Mouse (Mus musculus) liver, embryonic 14.5 days (tissue): ENCODE data around the gene Syne4. TPM values are rescaled to one million over a fixed set of nuclear protein-coding genes. Genes with fewer than 3 reads are reported as not detected.

Source experiments
- ATAC-seq: fragments of 200-750 bp; cut with Nextera tagmentation; 2 replicates; pipeline ENCODE4 v1.8.0; 2017; ENCODE audit warnings: moderate number of reproducible peaks, mild to moderate bottlenecking, moderate library complexity; ENCODE audit not compliant: insufficient read depth
- DNase-seq, 3 experiments: peaks; one replicate each; pipeline ENCODE4 v3.0.0-alpha.2; 2012 to 2013; ENCODE audit warnings: low read depth in 3 of 3, low spot score in 3 of 3
- H3K27ac ChIP-seq: fragments of 300-500 bp; sonication (generic); 2 replicates; pipeline ENCODE4 v1.5.1; 2014; ENCODE audit warnings: moderate library complexity, mild to moderate bottlenecking, control low read depth, inconsistent platforms
- H3K27me3 ChIP-seq: fragments of 300-500 bp; sonication (generic); 2 replicates; pipeline ENCODE4 v1.6.1; 2014; ENCODE audit warnings: mild to moderate bottlenecking, low read length, moderate library complexity; ENCODE audit not compliant: control insufficient read depth, insufficient read depth
- H3K36me3 ChIP-seq: fragments of 300-500 bp; sonication (generic); replicated peaks from 2 replicates; pipeline ENCODE4 v1.6.1; 2014; ENCODE audit warnings: low read depth; ENCODE audit not compliant: control insufficient read depth, insufficient read depth
- H3K4me1 ChIP-seq, 2 experiments: fragments of 200-500 bp in 1 of 2; fragments of 300-500 bp in 1 of 2; sonication (generic) in 1 of 2; replicated peaks; 2 replicates each; pipeline ENCODE4 v1.6.1; 2012 to 2014; ENCODE audit warnings: antibody characterized with exemption in 1 of 2, inconsistent platforms in 1 of 2, low read length in 1 of 2; ENCODE audit not compliant: control insufficient read depth in 2 of 2, insufficient read depth in 2 of 2
- H3K4me2 ChIP-seq: fragments of 300-500 bp; sonication (generic); 2 replicates; pipeline ENCODE4 v1.6.1; 2014; ENCODE audit warnings: low read depth, mild to moderate bottlenecking, control low read depth, moderate library complexity
- H3K4me3 ChIP-seq, 2 experiments: fragments of 200-500 bp in 1 of 2; fragments of 300-500 bp in 1 of 2; sonication (generic) in 1 of 2; 2 replicates each; pipeline ENCODE4 v1.5.1; 2012 to 2014; ENCODE audit warnings: low read depth in 2 of 2, low read length in 2 of 2, mild to moderate bottlenecking in 2 of 2, control low read depth in 1 of 2, inconsistent platforms in 1 of 2, moderate library complexity in 1 of 2; ENCODE audit not compliant: insufficient read depth in 1 of 2
- H3K9ac ChIP-seq: fragments of 300-500 bp; sonication (generic); replicated peaks from 2 replicates; pipeline ENCODE4 v1.6.1; 2014; ENCODE audit warnings: mild to moderate bottlenecking, control low read depth, moderate library complexity
- H3K9me3 ChIP-seq: fragments of 300-500 bp; sonication (generic); 2 replicates; pipeline ENCODE4 v1.6.1; 2016; ENCODE audit warnings: low read length, mixed read lengths; ENCODE audit not compliant: control insufficient read depth
- CTCF ChIP-seq: IDR thresholded peaks from 2 replicates; pipeline ENCODE4 v1.5.1; 2016; ENCODE audit warnings: antibody characterized with exemption, low read depth, control low read depth
- EP300 ChIP-seq: IDR thresholded peaks from 2 replicates; pipeline ENCODE4 v1.6.1; 2016; ENCODE audit warnings: antibody characterized with exemption, low read depth
- WGBS: fragments of 180-500 bp; shearing (Covaris S2); extraction: QIAGEN DNeasy Blood & Tissue Kit; methylation state at CpG from one replicate; pipeline ENCODE4 v1.1.7; 2014; ENCODE audit not compliant: insufficient replicate concordance; 5-methylcytosine and 5-hydroxymethylcytosine counted together
- polyA plus RNA-seq, 2 experiments: library from polyadenylated mRNA; depleted of rRNA in 1 of 2; stranded (reverse) in 1 of 2; unstranded in 1 of 2; fragments of >200 nt; fragmentation: Nextera tagmentation in 1 of 2; extraction: Ambion mirVana in 1 of 2; gene quantifications; 2 replicates each; pipeline versions ENCODE4 v1.2.1 to v1.2.3; 2012 to 2014

The Syne4 gene
- polyA plus RNA-seq, 2 experiments: 7.6 to 11.1 TPM

DNA sequence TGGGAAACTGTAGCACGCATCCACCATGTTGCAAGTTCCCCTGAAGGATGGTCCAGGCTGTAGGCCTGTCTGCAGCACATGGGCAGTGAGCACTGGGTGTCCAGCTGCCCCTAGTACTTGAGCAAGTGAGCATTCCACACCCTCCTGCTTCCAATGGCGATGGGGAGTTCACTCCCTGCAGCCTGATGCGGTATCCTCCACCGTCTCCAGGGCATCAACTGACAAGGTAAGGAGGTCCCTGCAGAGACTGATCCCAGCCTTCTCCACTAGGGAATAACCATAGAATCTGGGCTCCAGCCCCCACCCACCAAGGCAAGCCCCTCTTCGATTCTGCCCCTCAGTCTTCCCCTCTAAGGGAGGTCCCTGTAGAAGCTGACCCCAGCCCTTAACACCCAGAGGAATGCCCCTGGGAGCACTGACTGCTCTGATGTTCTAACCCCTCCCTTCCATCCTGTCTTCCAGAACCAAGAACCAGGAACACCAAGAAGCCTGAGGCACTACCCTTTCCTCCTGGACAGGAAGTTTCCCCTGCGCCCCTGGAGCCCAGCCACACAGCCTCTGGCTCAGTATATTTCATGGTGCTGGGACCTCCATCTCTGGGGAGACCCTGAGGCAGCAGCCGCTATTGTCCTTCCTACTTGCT is 25.4 kb upstream of the Syne4 start:
- DNase-seq: no peak
- Histone ChIP-seq H3K4me2 (no peak overlapping the region), H3K27me3 (no peaks in the 10 kb centered on the region), H3K9ac (no peak overlapping the region), H3K27ac (no peak overlapping the region), H3K9me3 (no peaks in the 10 kb centered on the region), H3K4me3 (no peak overlapping the region), H3K4me1 (no peaks in the 10 kb centered on the region), H3K36me3 (no peaks in the 10 kb centered on the region)
- no peak for ATAC-seq
- TF ChIP-seq EP300 (no peak), CTCF (no peak)
- WGBS: 46% methylated on average over 7 of the region's 7 CpGs

DNA sequence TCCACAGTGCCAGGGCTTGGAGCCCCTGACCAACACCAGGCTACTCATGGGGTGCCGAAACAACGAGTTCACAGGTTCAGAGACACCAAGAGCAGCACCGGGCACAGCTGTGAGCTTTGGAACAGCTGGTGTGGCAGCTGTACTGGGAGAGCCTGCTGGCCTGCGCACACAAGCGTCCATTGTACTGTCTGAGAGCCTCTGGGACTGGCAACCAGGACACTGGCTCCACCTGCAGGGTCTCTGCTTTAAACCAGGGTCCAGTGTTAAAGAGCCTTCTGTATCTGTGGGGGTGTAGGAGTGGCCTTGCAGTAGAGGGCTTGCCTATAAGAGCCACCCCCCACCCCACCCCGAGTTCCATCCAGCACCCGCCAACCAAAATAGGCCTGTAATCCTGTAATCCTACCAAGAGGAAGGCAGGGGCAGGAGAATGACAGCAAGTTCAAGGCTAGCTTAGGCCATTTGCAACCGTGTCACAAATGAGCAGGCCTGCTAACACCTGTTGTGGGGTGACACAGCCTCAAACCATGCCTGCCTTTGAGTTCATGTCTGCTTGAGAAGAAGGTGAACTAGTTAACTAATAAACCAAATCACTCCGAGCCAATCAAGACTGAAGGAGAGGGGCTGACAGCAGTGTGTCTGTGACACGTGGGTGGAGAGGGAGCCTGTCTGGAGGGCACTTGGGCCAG is 24.8 kb upstream of the Syne4 start:
- 47% methylated on average over 10 of the region's 10 CpGs for WGBS
- DNase-seq (no peak), ATAC-seq (no peak)
- Histone ChIP-seq H3K4me3 (no peak overlapping the region), H3K4me1 (no peaks in the 10 kb centered on the region), H3K9me3 (no peaks in the 10 kb centered on the region), H3K4me2 (no peak overlapping the region), H3K27me3 (no peaks in the 10 kb centered on the region), H3K36me3 (no peaks in the 10 kb centered on the region), H3K9ac (no peak overlapping the region), H3K27ac (no peak overlapping the region)
- TF ChIP-seq CTCF: no peak
- no peak for TF ChIP-seq EP300

DNA sequence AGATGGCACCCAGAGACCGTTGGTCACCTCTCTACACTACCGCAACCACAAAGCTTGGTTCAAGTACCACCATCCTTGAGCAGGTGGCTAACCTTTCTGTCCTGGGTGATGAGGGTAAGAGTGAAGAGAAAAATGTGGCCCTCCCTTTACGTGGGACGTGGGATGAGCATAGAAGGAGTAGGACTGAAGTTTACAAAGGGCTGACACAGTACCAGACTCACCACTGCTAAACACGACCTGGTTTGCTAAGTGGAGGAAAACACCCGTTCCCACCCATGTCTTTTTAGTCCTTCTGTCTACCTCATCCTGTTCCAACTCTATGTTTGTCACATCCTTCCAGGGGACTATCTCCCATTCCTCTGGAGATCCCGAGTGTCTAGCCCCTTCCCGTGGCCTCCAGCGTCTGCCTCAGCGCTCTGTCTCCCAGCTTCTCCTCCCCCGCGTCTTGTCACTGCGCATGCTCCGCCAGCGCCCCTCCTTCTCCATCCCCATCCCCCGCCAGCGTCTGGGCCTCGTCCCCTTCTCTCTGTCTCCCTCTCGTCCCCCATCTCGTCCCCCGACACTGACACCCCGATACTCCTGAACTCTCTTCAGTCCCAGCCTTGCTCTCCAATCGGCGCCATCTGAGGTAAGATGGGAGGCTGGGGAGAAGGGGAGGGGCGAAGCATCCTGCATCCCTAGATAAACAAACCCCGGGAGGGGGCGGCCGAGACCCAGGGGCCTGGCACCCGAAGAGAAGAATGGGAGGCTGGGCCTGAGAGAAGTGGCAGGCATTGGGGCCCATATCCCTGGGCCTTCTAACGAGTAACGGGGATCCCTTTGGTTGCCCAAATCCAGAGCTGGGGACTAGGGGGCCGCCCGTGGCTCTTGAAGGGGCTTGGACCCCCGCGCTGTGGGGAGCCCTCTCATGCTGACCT is 23.1 kb upstream of the Syne4 start, which contains the start of gene Clip3:
Gene Clip3 (plus strand): TSS at position 514 of the 917 bp plus-strand sequence.
- ATAC-seq (no peak), DNase-seq (no peak)
- Histone ChIP-seq H3K9ac (no peak within 1 kb of the TSS), H3K4me2 (no peak within 1 kb of the TSS), H3K27ac (no peak within 1 kb of the TSS), H3K4me3 (peak within 1 kb of the TSS; percentile 23 to 27; a peak in 3 of 4 replicates), H3K4me1 (no peaks in the 10 kb centered on the region), H3K36me3 (no peaks in the 10 kb centered on the region), H3K9me3 (no peaks in the 10 kb centered on the region), H3K27me3 (no peaks in the 10 kb centered on the region)
- TF ChIP-seq EP300: no peak
- TF ChIP-seq CTCF: no peak
- 10% methylated on average over 35 of the region's 35 CpGs for WGBS

DNA sequence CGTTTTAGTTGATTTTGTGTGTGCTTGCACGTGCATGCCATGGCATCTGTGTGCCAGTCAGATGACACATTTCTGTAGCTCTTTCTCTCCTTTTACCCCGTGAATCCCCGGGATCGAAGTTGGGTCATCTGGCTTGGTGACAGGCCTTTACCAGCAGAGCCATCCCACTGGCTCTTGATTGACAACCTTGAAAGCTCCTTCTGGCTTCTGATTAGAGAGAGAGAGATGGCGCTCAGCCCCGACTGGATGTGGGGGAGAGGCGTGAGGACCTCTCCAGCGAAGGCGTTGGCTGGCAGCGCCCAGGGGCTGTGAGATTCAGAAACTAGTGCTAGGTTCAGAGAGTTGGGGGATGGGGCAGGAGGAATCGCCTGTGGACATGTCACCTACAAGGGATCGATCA is 20.8 kb upstream of the Syne4 start:
- Histone ChIP-seq H3K4me3 (no peak overlapping the region), H3K4me1 (no peaks in the 10 kb centered on the region), H3K27ac (no peak overlapping the region), H3K4me2 (no peak overlapping the region), H3K36me3 (no peaks in the 10 kb centered on the region), H3K9me3 (no peaks in the 10 kb centered on the region), H3K9ac (no peak overlapping the region), H3K27me3 (no peaks in the 10 kb centered on the region)
- TF ChIP-seq EP300: no peak
- TF ChIP-seq CTCF: no peak
- 72% methylated on average over 13 of the region's 13 CpGs for WGBS
- ATAC-seq (no peak), DNase-seq (no peak)

DNA sequence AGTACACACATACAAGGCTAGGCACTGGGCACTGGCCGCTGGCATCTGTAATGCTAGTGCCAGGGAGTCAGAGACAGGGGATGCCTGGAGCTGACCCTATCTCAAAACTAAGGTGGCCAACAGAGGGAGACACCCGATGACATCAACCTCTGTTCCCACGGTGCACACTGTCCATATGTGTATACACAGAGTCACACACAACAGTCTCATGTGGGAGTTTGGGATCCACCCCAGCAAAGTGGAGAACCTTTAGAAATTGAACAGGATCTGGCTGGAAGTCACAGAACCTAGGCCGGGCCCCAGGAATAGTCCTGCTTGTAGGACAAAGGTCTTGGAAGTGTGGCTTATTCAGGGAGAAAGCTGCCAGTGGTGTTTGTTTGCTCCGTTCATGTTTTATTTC is 20.3 kb upstream of the Syne4 start:
- no peak overlapping the region for H3K4me2 ChIP-seq
- H3K4me3 ChIP-seq: no peak overlapping the region
- no peak overlapping the region for H3K9ac ChIP-seq
- no peaks in the 10 kb centered on the region for H3K4me1 ChIP-seq
- DNase-seq: no peak
- H3K9me3 ChIP-seq: no peaks in the 10 kb centered on the region
- no peak overlapping the region for H3K27ac ChIP-seq
- no peaks in the 10 kb centered on the region for H3K36me3 ChIP-seq
- 56% methylated on average over 5 of the region's 5 CpGs for WGBS
- no peak for TF ChIP-seq EP300
- TF ChIP-seq CTCF: no peak
- no peak for ATAC-seq
- no peaks in the 10 kb centered on the region for H3K27me3 ChIP-seq
